Mouse (Mus musculus): ENCODE measurements around the gene Ppp1r9b.

DNA sequence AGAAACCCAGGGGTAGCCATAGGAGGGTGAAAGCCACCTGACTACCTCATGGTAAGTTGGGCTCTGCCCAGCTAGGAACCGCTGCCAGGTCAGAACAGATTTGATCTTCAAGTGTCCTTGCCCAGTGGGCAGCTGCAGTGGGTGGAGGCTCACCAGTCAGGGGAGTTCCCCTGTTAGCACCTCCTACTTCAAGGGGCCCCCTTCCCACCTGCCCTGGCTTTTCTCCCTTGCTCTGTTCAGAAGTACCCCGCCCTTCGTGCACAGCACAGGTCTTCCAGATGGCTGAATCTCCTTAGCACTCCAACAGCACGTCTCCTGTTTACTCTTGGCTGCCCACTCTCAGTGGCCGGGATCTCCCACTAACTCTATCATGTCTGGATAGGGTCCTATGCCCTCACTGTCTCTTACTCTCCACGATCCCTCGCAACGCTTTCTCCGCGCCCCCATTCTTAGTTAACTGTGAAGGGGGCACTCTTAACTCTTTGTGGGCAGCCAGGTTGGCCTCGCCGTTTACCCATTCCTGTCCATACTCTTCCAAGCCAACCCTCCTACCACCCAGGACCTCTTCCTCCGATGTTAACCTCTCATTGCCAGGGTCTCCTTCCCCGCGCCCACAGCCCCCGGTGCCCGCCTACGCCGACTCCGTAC lies 49.8 kb downstream of the Ppp1r9b start:
- peak; percentile 57; the same call in 1 of the 2 replicates for TF ChIP-seq POLR2A (IDR thresholded peaks at IDR 0.05; ENCODE audit: low read depth, low read length)
- no peak for TF ChIP-seq CTCF (IDR thresholded peaks at IDR 0.05; ENCODE audit: extremely low read depth, insufficient read length, insufficient replicate concordance, low read depth, low read length)
